Mouse (Mus musculus): ENCODE data around the gene Farsb.

Gene Farsb

GRCm38 (mm10) chr1:78490143-78490542 is 1.4 kb upstream of the Farsb start:
- intact Hi-C loops (cut with DNase I): no loop called here

GRCm38 (mm10) chr1:78488427-78488751 is 308 bp downstream of the Farsb start:
- intact Hi-C loops (cut with DNase I): no loop called here

GRCm38 (mm10) chr1:78484361-78484760 is 4.3 kb downstream of the Farsb start:
- intact Hi-C loops (cut with DNase I): no loop called here

GRCm38 (mm10) chr1:78483430-78483829 is 5.3 kb downstream of the Farsb start:
- intact Hi-C loops (cut with DNase I): no loop called here

- intact Hi-C loops (cut with DNase I): no loop called here
Observed at GRCm38 (mm10) chr1:78472441-78472840, 16.3 kb downstream of the Farsb start.

GRCm38 (mm10) chr1:78454659-78455058 is 34.0 kb downstream of the Farsb start:
- intact Hi-C loops (cut with DNase I): no loop called here

GRCm38 (mm10) chr1:78453886-78454285 is 34.8 kb downstream of the Farsb start:
- intact Hi-C loops (cut with DNase I): no loop called here

GRCm38 (mm10) chr1:78452544-78452943 is 36.2 kb downstream of the Farsb start:
- intact Hi-C loops (cut with DNase I): no loop called here

GRCm38 (mm10) chr1:78451070-78451854 is 37.4 kb downstream of the Farsb start:
- intact Hi-C loops (cut with DNase I): no loop called here

GRCm38 (mm10) chr1:78448091-78448490 is 40.6 kb downstream of the Farsb start:
- intact Hi-C loops (cut with DNase I): no loop called here

- intact Hi-C loops (cut with DNase I): no loop called here
Observed at GRCm38 (mm10) chr1:78446742-78447141, 42.0 kb downstream of the Farsb start.

- intact Hi-C loops (cut with DNase I): no loop called here
Observed at GRCm38 (mm10) chr1:78446232-78446631, 42.5 kb downstream of the Farsb start.

GRCm38 (mm10) chr1:78443056-78443455 is 45.6 kb downstream of the Farsb start:
- intact Hi-C loops (cut with DNase I): no loop called here

- intact Hi-C loops (cut with DNase I): no loop called here
Observed at GRCm38 (mm10) chr1:78440716-78441115, 48.0 kb downstream of the Farsb start.

GRCm38 (mm10) chr1:78437150-78437549 is 51.5 kb downstream of the Farsb start:
- intact Hi-C loops (cut with DNase I): no loop called here

- intact Hi-C loops (cut with DNase I): no loop called here
Observed at GRCm38 (mm10) chr1:78436445-78436844, 52.3 kb downstream of the Farsb start.

GRCm38 (mm10) chr1:78435967-78436366 is 52.7 kb downstream of the Farsb start:
- intact Hi-C loops (cut with DNase I): no loop called here

- intact Hi-C loops (cut with DNase I): no loop called here
Observed at GRCm38 (mm10) chr1:78433472-78433871, 55.2 kb downstream of the Farsb start.

- intact Hi-C loops (cut with DNase I): no loop called here
Observed at GRCm38 (mm10) chr1:78428851-78429250, 59.8 kb downstream of the Farsb start.

GRCm38 (mm10) chr1:78426841-78427240 is 61.9 kb downstream of the Farsb start:
- intact Hi-C loops (cut with DNase I): no loop called here

GRCm38 (mm10) chr1:78425793-78426700 is 62.6 kb downstream of the Farsb start:
- intact Hi-C loops (cut with DNase I): no loop called here

GRCm38 (mm10) chr1:78425309-78425708 is 63.4 kb downstream of the Farsb start:
- intact Hi-C loops (cut with DNase I): no loop called here
